Mouse (Mus musculus): Measurements from ENCODE around the gene Slc30a5. TPM values are rescaled to one million over a fixed set of nuclear protein-coding genes. Genes with fewer than 3 reads are reported as not detected.

Slc30a5 gene
- 47.3 and 53.8 TPM in 2 replicates for polyA plus RNA-seq (2012; ENCODE audit: insufficient read depth, insufficient read length, missing spikeins)

- TF ChIP-seq CTCF (IDR thresholded peaks at IDR 0.05; ENCODE audit: low read depth, low read length) (peak; percentile 52), POLR2A (IDR thresholded peaks at IDR 0.05; ENCODE audit: borderline replicate concordance, low read depth, low read length) (no peak)
- Histone ChIP-seq H3K27ac (ENCODE audit: insufficient read depth, low read depth, low read length) (peak within 1 kb of the TSS; percentile 97), H3K4me1 (ENCODE audit: control insufficient read depth, insufficient read depth, low read length) (peaks cover 34% of the 10 kb centered on the region), H3K4me3 (ENCODE audit: insufficient read depth, low read length) (peak within 1 kb of the TSS; percentile 99)
Observed at GRCm38 (mm10) chr13:100832741-100833639, at the start of gene Slc30a5. TSS of gene Slc30a5 (minus strand) at chr13:100833427.

- H3K4me1 ChIP-seq (ENCODE audit: control insufficient read depth, insufficient read depth, low read length), result peaks cover 2% of the 10 kb centered on the region; the same call in 1 of the 2 replicates
- TF ChIP-seq POLR2A (IDR thresholded peaks at IDR 0.05; ENCODE audit: borderline replicate concordance, low read depth, low read length), result no peak
- no peak overlapping the region for H3K27ac ChIP-seq (ENCODE audit: insufficient read depth, low read depth, low read length)
- no peak overlapping the region for H3K4me3 ChIP-seq (ENCODE audit: insufficient read depth, low read length)
Observed at GRCm38 (mm10) chr13:100881944-100882343, 48.7 kb upstream of the Slc30a5 start.

- TF ChIP-seq POLR2A (IDR thresholded peaks at IDR 0.05; ENCODE audit: borderline replicate concordance, low read depth, low read length) (no peak), CTCF (IDR thresholded peaks at IDR 0.05; ENCODE audit: low read depth, low read length) (no peak)
- peaks cover 8% of the 10 kb centered on the region for H3K4me1 ChIP-seq (ENCODE audit: control insufficient read depth, insufficient read depth, low read length)
- H3K4me3 ChIP-seq (ENCODE audit: insufficient read depth, low read length), result no peak overlapping the region
- H3K27ac ChIP-seq (ENCODE audit: insufficient read depth, low read depth, low read length), result no peak overlapping the region
Observed at GRCm38 (mm10) chr13:100879806-100880205, 46.6 kb upstream of the Slc30a5 start.

GRCm38 (mm10) chr13:100879326-100879725, 46.1 kb upstream of the Slc30a5 start:
- H3K4me1 ChIP-seq (ENCODE audit: control insufficient read depth, insufficient read depth, low read length), result peaks cover 10% of the 10 kb centered on the region

GRCm38 (mm10) chr13:100878264-100878663, 45.0 kb upstream of the Slc30a5 start:
- no peak overlapping the region for H3K4me3 ChIP-seq (ENCODE audit: insufficient read depth, low read length)
- H3K4me1 ChIP-seq (ENCODE audit: control insufficient read depth, insufficient read depth, low read length), result peaks cover 16% of the 10 kb centered on the region
- TF ChIP-seq CTCF (IDR thresholded peaks at IDR 0.05; ENCODE audit: low read depth, low read length), result no peak
- no peak overlapping the region for H3K27ac ChIP-seq (ENCODE audit: insufficient read depth, low read depth, low read length)

More at GRCm38 (mm10) chr13:100879326-100879725, 46.1 kb upstream of the Slc30a5 start:
- Histone ChIP-seq H3K4me3 (ENCODE audit: insufficient read depth, low read length) (no peak overlapping the region), H3K27ac (ENCODE audit: insufficient read depth, low read depth, low read length) (no peak overlapping the region)
- no peak for TF ChIP-seq POLR2A (IDR thresholded peaks at IDR 0.05; ENCODE audit: borderline replicate concordance, low read depth, low read length)
- TF ChIP-seq CTCF (IDR thresholded peaks at IDR 0.05; ENCODE audit: low read depth, low read length), result no peak

- H3K4me1 ChIP-seq (ENCODE audit: control insufficient read depth, insufficient read depth, low read length), result peaks cover 18% of the 10 kb centered on the region
- no peak overlapping the region for H3K27ac ChIP-seq (ENCODE audit: insufficient read depth, low read depth, low read length)
- H3K4me3 ChIP-seq (ENCODE audit: insufficient read depth, low read length), result no peak overlapping the region
- no peak for TF ChIP-seq CTCF (IDR thresholded peaks at IDR 0.05; ENCODE audit: low read depth, low read length)
- no peak for TF ChIP-seq POLR2A (IDR thresholded peaks at IDR 0.05; ENCODE audit: borderline replicate concordance, low read depth, low read length)
Observed at GRCm38 (mm10) chr13:100877703-100878102, 44.5 kb upstream of the Slc30a5 start.

GRCm38 (mm10) chr13:100875103-100875502, 41.9 kb upstream of the Slc30a5 start:
- Histone ChIP-seq H3K4me1 (ENCODE audit: control insufficient read depth, insufficient read depth, low read length) (peaks cover 20% of the 10 kb centered on the region), H3K27ac (ENCODE audit: insufficient read depth, low read depth, low read length) (no peak overlapping the region), H3K4me3 (ENCODE audit: insufficient read depth, low read length) (no peak overlapping the region)
- no peak for TF ChIP-seq CTCF (IDR thresholded peaks at IDR 0.05; ENCODE audit: low read depth, low read length)
- TF ChIP-seq POLR2A (IDR thresholded peaks at IDR 0.05; ENCODE audit: borderline replicate concordance, low read depth, low read length), result no peak

- H3K27ac ChIP-seq (ENCODE audit: insufficient read depth, low read depth, low read length), result no peak overlapping the region
- H3K4me3 ChIP-seq (ENCODE audit: insufficient read depth, low read length), result no peak overlapping the region
- H3K4me1 ChIP-seq (ENCODE audit: control insufficient read depth, insufficient read depth, low read length), result peaks cover 20% of the 10 kb centered on the region
- TF ChIP-seq CTCF (IDR thresholded peaks at IDR 0.05; ENCODE audit: low read depth, low read length) (no peak), POLR2A (IDR thresholded peaks at IDR 0.05; ENCODE audit: borderline replicate concordance, low read depth, low read length) (no peak)
Observed at GRCm38 (mm10) chr13:100874588-100874987, 41.4 kb upstream of the Slc30a5 start.

- TF ChIP-seq CTCF (IDR thresholded peaks at IDR 0.05; ENCODE audit: low read depth, low read length), result no peak
- Histone ChIP-seq H3K4me1 (ENCODE audit: control insufficient read depth, insufficient read depth, low read length) (peaks cover 20% of the 10 kb centered on the region), H3K4me3 (ENCODE audit: insufficient read depth, low read length) (peak overlapping the region; percentile 52), H3K27ac (ENCODE audit: insufficient read depth, low read depth, low read length) (peak overlapping the region; percentile 71)
Observed at GRCm38 (mm10) chr13:100873530-100873929, 40.3 kb upstream of the Slc30a5 start.

GRCm38 (mm10) chr13:100871445-100872171, 38.4 kb upstream of the Slc30a5 start:
- Histone ChIP-seq H3K27ac (ENCODE audit: insufficient read depth, low read depth, low read length) (no peak overlapping the region), H3K4me1 (ENCODE audit: control insufficient read depth, insufficient read depth, low read length) (peaks cover 22% of the 10 kb centered on the region), H3K4me3 (ENCODE audit: insufficient read depth, low read length) (no peak overlapping the region)
- TF ChIP-seq POLR2A (IDR thresholded peaks at IDR 0.05; ENCODE audit: borderline replicate concordance, low read depth, low read length) (no peak), CTCF (IDR thresholded peaks at IDR 0.05; ENCODE audit: low read depth, low read length) (no peak)

All from bone marrow macrophage, adult 2 months (primary cell).